Mouse (Mus musculus): ENCODE data around the gene Pabpn1l.
"Not testable (repeated sequence)": the region's sequence is repeated elsewhere in the genome, so short reads cannot be mapped to it uniquely, and the experiment has no call there.

Pabpn1l gene

GRCm38 (mm10) chr8:122648192-122648970 is 25.8 kb upstream of the Pabpn1l start:
- DNase-seq (ENCODE audit: low read depth in 2 of 2, low spot score in 2 of 2), result no peak

- no peak for DNase-seq (ENCODE audit: low read depth in 2 of 2, low spot score in 2 of 2)
Observed at GRCm38 (mm10) chr8:122646337-122646736, 23.8 kb upstream of the Pabpn1l start.

- no peak for DNase-seq (ENCODE audit: low read depth in 2 of 2, low spot score in 2 of 2)
Observed at GRCm38 (mm10) chr8:122644175-122644954, 21.8 kb upstream of the Pabpn1l start.

GRCm38 (mm10) chr8:122642071-122642470 is 19.5 kb upstream of the Pabpn1l start:
- no peak for DNase-seq (ENCODE audit: low read depth in 2 of 2, low spot score in 2 of 2)

- DNase-seq (ENCODE audit: low read depth in 2 of 2, low spot score in 2 of 2), result no peak
Observed at GRCm38 (mm10) chr8:122641406-122641805, 18.9 kb upstream of the Pabpn1l start.

GRCm38 (mm10) chr8:122640825-122641224 is 18.3 kb upstream of the Pabpn1l start:
- no peak for DNase-seq (ENCODE audit: low read depth in 2 of 2, low spot score in 2 of 2)

GRCm38 (mm10) chr8:122639521-122640248 is 17.1 kb upstream of the Pabpn1l start:
- no peak for DNase-seq (ENCODE audit: low read depth in 2 of 2, low spot score in 2 of 2)

GRCm38 (mm10) chr8:122638601-122639000 is 16.1 kb upstream of the Pabpn1l start:
- no peak for DNase-seq (ENCODE audit: low read depth in 2 of 2, low spot score in 2 of 2)

GRCm38 (mm10) chr8:122637230-122637629 is 14.7 kb upstream of the Pabpn1l start:
- DNase-seq (ENCODE audit: low read depth in 2 of 2, low spot score in 2 of 2), result no peak

- no peak for DNase-seq (ENCODE audit: low read depth in 2 of 2, low spot score in 2 of 2)
Observed at GRCm38 (mm10) chr8:122636803-122637175, 14.2 kb upstream of the Pabpn1l start.

GRCm38 (mm10) chr8:122635878-122636802 is 13.6 kb upstream of the Pabpn1l start:
- no peak for DNase-seq (ENCODE audit: low read depth in 2 of 2, low spot score in 2 of 2)

GRCm38 (mm10) chr8:122633205-122633604 is 10.7 kb upstream of the Pabpn1l start:
- no peak for DNase-seq (ENCODE audit: low read depth in 2 of 2, low spot score in 2 of 2)

GRCm38 (mm10) chr8:122632134-122632533 is 9.6 kb upstream of the Pabpn1l start:
- not testable (repeated sequence) for DNase-seq (ENCODE audit: low read depth in 2 of 2, low spot score in 2 of 2)

- no peak for DNase-seq (ENCODE audit: low read depth in 2 of 2, low spot score in 2 of 2)
Observed at GRCm38 (mm10) chr8:122630696-122631095, 8.2 kb upstream of the Pabpn1l start.

GRCm38 (mm10) chr8:122629388-122629787 is 6.8 kb upstream of the Pabpn1l start:
- no peak for DNase-seq (ENCODE audit: low read depth in 2 of 2, low spot score in 2 of 2)

GRCm38 (mm10) chr8:122626896-122627295 is 4.4 kb upstream of the Pabpn1l start:
- DNase-seq (ENCODE audit: low read depth in 2 of 2, low spot score in 2 of 2), result no peak

- no peak for DNase-seq (ENCODE audit: low read depth in 2 of 2, low spot score in 2 of 2)
Observed at GRCm38 (mm10) chr8:122625811-122626210, 3.3 kb upstream of the Pabpn1l start.

GRCm38 (mm10) chr8:122624653-122625052 is 2.1 kb upstream of the Pabpn1l start:
- no peak for DNase-seq (ENCODE audit: low read depth in 2 of 2, low spot score in 2 of 2)

- no peak for DNase-seq (ENCODE audit: low read depth in 2 of 2, low spot score in 2 of 2)
Observed at GRCm38 (mm10) chr8:122623844-122624642, 1.5 kb upstream of the Pabpn1l start.

GRCm38 (mm10) chr8:122620446-122620845 is 2.1 kb downstream of the Pabpn1l start:
- no peak for DNase-seq (ENCODE audit: low read depth in 2 of 2, low spot score in 2 of 2)

Measured in CD8-positive naive resting alpha-beta T cell, adult 2 months (primary cell).